Mouse (Mus musculus) CH12.LX (cell line): Measurements from ENCODE around the gene Notch1. TPM values are rescaled to one million over a fixed set of nuclear protein-coding genes. Genes with fewer than 3 reads are reported as not detected.

Source experiments
- DNase-seq: peaks from one replicate; pipeline ENCODE4 v3.0.0-alpha.2; 2013; ENCODE audit errors: extremely low read depth
- H3K27ac ChIP-seq: 2 replicates; pipeline ENCODE4 v1.5.1; 2012; ENCODE audit warnings: low read depth, mild to moderate bottlenecking, control low read depth, moderate library complexity; ENCODE audit not compliant: insufficient read depth
- H3K27me3 ChIP-seq: replicated peaks from 2 replicates; pipeline ENCODE3; 2012; ENCODE audit warnings: inconsistent platforms
- H3K36me3 ChIP-seq, 2 experiments: replicated peaks in 1 of 2; 2 replicates each; pipeline versions ENCODE3 to v1.6.1; 2012; ENCODE audit warnings: inconsistent platforms in 1 of 2, low read length in 1 of 2, mild to moderate bottlenecking in 1 of 2, mixed read lengths in 1 of 2, moderate library complexity in 1 of 2; ENCODE audit not compliant: control insufficient read depth in 1 of 2, insufficient read depth in 1 of 2
- H3K4me1 ChIP-seq, 2 experiments: 2 replicates each; pipeline ENCODE4 v1.6.1; 2012; ENCODE audit warnings: inconsistent platforms in 1 of 2, moderate library complexity in 1 of 2; ENCODE audit not compliant: insufficient read depth in 2 of 2, control insufficient read depth in 1 of 2
- H3K4me2 ChIP-seq: 2 replicates; pipeline ENCODE4 v1.6.1; 2012; ENCODE audit warnings: low read depth, mild to moderate bottlenecking, control low read depth; ENCODE audit not compliant: poor library complexity, insufficient read depth, severe bottlenecking
- H3K4me3 ChIP-seq, 3 experiments: fragments of 150-350 bp in 1 of 3; sonication (generic) in 1 of 3; replicated peaks in 1 of 3; 2 replicates each; pipeline versions ENCODE3 to v1.5.1; 2011 to 2012; ENCODE audit warnings: low read depth in 2 of 3, low read length in 2 of 3, mild to moderate bottlenecking in 2 of 3, moderate library complexity in 2 of 3, control low read depth in 1 of 3, improper control_type of control experiment in 1 of 3, inconsistent platforms in 1 of 3, mixed read lengths in 1 of 3; ENCODE audit not compliant: poor library complexity in 1 of 3
- H3K79me2 ChIP-seq: replicated peaks from 2 replicates; pipeline ENCODE4 v1.6.1; 2012; ENCODE audit warnings: mild to moderate bottlenecking, moderate library complexity; ENCODE audit not compliant: control insufficient read depth, poor library complexity, insufficient read depth, severe bottlenecking; ENCODE audit errors: extremely low read depth
- H3K9ac ChIP-seq: 2 replicates; pipeline ENCODE4 v1.6.1; 2012; ENCODE audit warnings: low read depth, mild to moderate bottlenecking, control low read depth, moderate library complexity; ENCODE audit not compliant: insufficient read depth
- H3K9me3 ChIP-seq: replicated peaks from 2 replicates; pipeline ENCODE3; 2012; ENCODE audit warnings: low read length, inconsistent platforms, mixed read lengths
- CTCF ChIP-seq, 2 experiments: IDR thresholded peaks in 1 of 2; conservative IDR thresholded peaks in 1 of 2; 2 replicates each; pipeline ENCODE4 v1.5.1; 2011 to 2012; ENCODE audit warnings: low read depth in 2 of 2, low read length in 2 of 2, improper control_type of control experiment in 1 of 2, inconsistent platforms in 1 of 2, mild to moderate bottlenecking in 1 of 2, moderate library complexity in 1 of 2
- ELF1 ChIP-seq: IDR thresholded peaks from 2 replicates; pipeline ENCODE4 v1.6.1; 2014; ENCODE audit warnings: low read depth, mild to moderate bottlenecking, inconsistent platforms, low read length, improper control_type of control experiment
- GABPA ChIP-seq: IDR thresholded peaks from 2 replicates; pipeline ENCODE4 v1.6.1; 2012; ENCODE audit warnings: low read depth, low read length, improper control_type of control experiment, inconsistent platforms; ENCODE audit not compliant: insufficient replicate concordance
- KAT2A ChIP-seq: IDR thresholded peaks from 2 replicates; pipeline ENCODE4 v1.6.1; 2012; ENCODE audit warnings: low read length, improper control_type of control experiment, inconsistent platforms; ENCODE audit not compliant: insufficient replicate concordance
- MAFK ChIP-seq: IDR thresholded peaks from 2 replicates; pipeline ENCODE4 v1.6.1; 2011; ENCODE audit warnings: low read length, improper control_type of control experiment; ENCODE audit not compliant: insufficient replicate concordance
- MAX ChIP-seq: IDR thresholded peaks from 2 replicates; pipeline ENCODE4 v1.6.1; 2011; ENCODE audit warnings: low read length, improper control_type of control experiment
- MAZ ChIP-seq: IDR thresholded peaks from 2 replicates; pipeline ENCODE4 v1.6.1; 2012; ENCODE audit warnings: low read depth, mild to moderate bottlenecking, inconsistent platforms, low read length, improper control_type of control experiment, moderate library complexity
- MEF2A ChIP-seq: IDR thresholded peaks from 2 replicates; pipeline ENCODE4 v1.6.1; 2014; ENCODE audit warnings: low read depth, mild to moderate bottlenecking, inconsistent platforms, low read length, improper control_type of control experiment, borderline replicate concordance
- MXI1 ChIP-seq: IDR thresholded peaks from 2 replicates; pipeline ENCODE4 v1.6.1; 2011; ENCODE audit warnings: mild to moderate bottlenecking, low read depth, low read length, improper control_type of control experiment
- MYC ChIP-seq: IDR thresholded peaks from 2 replicates; pipeline ENCODE4 v1.6.1; 2011; ENCODE audit warnings: low read depth, mild to moderate bottlenecking, improper control_type of control experiment, low read length
- NELFE ChIP-seq: IDR thresholded peaks from 2 replicates; pipeline ENCODE4 v1.6.1; 2011; ENCODE audit warnings: low read depth, low read length, improper control_type of control experiment
- NRF1 ChIP-seq: IDR thresholded peaks from 2 replicates; pipeline ENCODE4 v1.6.1; 2014; ENCODE audit warnings: low read depth, mild to moderate bottlenecking, inconsistent platforms, low read length, improper control_type of control experiment, moderate library complexity
- POLR2A ChIP-seq: IDR thresholded peaks from 2 replicates; pipeline ENCODE4 v1.6.1; 2011; ENCODE audit warnings: low read depth, mild to moderate bottlenecking, improper control_type of control experiment, low read length
- POLR2AphosphoS2 ChIP-seq: IDR thresholded peaks from 2 replicates; pipeline ENCODE4 v1.6.1; 2011; ENCODE audit warnings: low read depth, low read length, improper control_type of control experiment
- RAD21 ChIP-seq: IDR thresholded peaks from 2 replicates; pipeline ENCODE4 v1.6.1; 2011; ENCODE audit warnings: low read depth, mild to moderate bottlenecking, low read length, improper control_type of control experiment, moderate library complexity
- RCOR1 ChIP-seq: conservative IDR thresholded peaks from 2 replicates; pipeline ENCODE4 v1.6.1; 2012; ENCODE audit warnings: low read depth, mild to moderate bottlenecking, inconsistent platforms, low read length, improper control_type of control experiment
- SIN3A ChIP-seq: IDR thresholded peaks from 2 replicates; pipeline ENCODE4 v1.6.1; 2012; ENCODE audit warnings: low read length, improper control_type of control experiment, inconsistent platforms
- SMC3 ChIP-seq: IDR thresholded peaks from 2 replicates; pipeline ENCODE4 v1.6.1; 2011; ENCODE audit warnings: low read depth, low read length, improper control_type of control experiment
- ZC3H11A ChIP-seq: IDR thresholded peaks from 2 replicates; pipeline ENCODE4 v1.6.1; 2012; ENCODE audit warnings: low read depth, mild to moderate bottlenecking, inconsistent platforms, low read length, improper control_type of control experiment
- ZMIZ1 ChIP-seq: IDR thresholded peaks from 2 replicates; pipeline ENCODE4 v1.6.1; 2012; ENCODE audit warnings: low read depth, mild to moderate bottlenecking, inconsistent platforms, low read length, improper control_type of control experiment
- dilution Hi-C: fragments of 300-500 bp; cut with MboI; formaldehyde crosslinking; loops from 2 replicates; pipeline ENCODE4 v1.14.3; 2020; ENCODE audit warnings: low sequenced_read_pairs; ENCODE audit not compliant: extremely low pct_unique_long_range_greater_than_20kb, extremely low pct_ligation_motif_present
- in situ Hi-C: fragments of 300-500 bp; cut with MboI; formaldehyde crosslinking; loops from 3 replicates; pipeline ENCODE4 v1.14.3; 2019; ENCODE audit warnings: low sequenced_read_pairs, low pct_ligation_motif_present, low pct_unique_long_range_greater_than_20kb, mixed read lengths
- polyA plus RNA-seq: library from polyadenylated mRNA; unstranded; fragments of >175 nt; gene quantifications from 2 replicates; pipeline ENCODE4 v1.2.1, GENCODE M21; 2012; ENCODE audit warnings: low read depth; ENCODE audit not compliant: insufficient read length
- total RNA-seq, 2 experiments: library from RNA; depleted of rRNA; stranded (reverse); fragments of 300-350 nt in 1 of 2; fragments of >200 nt in 1 of 2; gene quantifications; 2 replicates each; pipeline ENCODE4 v1.2.3; 2012 to 2014

Notch1 gene
- total and polyA plus RNA-seq, 3 experiments, result 0.98 to 13.1 (median 3.8) TPM

DNA sequence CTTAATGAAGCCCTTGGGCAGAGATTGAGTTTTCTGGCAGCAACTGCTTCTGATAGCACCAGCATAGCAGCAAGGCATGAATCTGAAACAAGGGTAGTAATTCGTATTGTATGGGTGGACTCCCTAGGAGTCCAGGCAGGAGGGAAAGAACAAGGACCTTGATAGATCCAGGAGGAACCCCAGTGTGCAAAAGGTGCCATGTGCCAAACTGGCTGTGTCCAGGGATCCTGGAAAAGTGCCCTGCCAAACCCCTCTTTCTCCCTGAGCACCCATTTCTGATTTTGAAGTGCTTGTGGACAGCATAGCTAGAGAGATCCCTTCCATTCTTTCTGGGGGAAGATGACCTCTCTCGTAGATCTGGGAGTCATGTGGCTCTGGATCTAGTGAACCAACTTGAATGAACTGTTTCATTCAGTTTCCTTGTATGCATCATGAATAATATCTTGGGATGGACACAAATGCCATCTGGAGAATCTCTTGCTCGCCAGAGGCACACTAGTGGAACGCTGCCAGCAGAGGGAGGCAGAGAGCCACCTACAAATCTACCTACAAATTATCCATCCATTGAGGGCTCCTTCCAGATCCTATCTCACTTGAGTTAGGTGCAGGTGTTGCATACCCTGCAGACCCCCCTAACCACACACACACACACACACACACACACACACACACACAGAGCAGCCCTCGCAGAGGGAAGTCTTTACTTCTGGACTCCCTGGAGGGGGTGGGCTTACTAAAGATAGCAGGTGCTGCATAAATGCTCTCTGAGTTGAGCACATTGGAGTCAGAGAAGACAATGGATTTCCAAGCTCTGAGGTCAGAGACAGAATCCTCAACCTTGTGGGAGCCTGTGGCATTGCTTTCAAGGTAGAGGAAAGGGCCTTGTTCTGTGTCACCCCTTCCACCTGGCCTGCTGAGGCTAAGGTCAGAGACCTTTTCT is 67.1 kb downstream of the Notch1 start:
- H3K4me2 ChIP-seq, result no peak overlapping the region
- dilution Hi-C loops (no loop called here), in situ Hi-C loops (loop anchor here (5.0 kb wide), 2 partner anchors 48 to 98 kb away; no protein-coding TSS in a partner anchor)
- peaks cover 9 to 21% of the 10 kb centered on the region in 2 experiments for H3K4me1 ChIP-seq
- no peak overlapping the region for H3K9ac ChIP-seq
- no peaks in the 10 kb centered on the region for H3K9me3 ChIP-seq
- TF ChIP-seq ELF1, result peak; percentile 18; the same call in 1 of the 2 replicates
- peak; percentile 25; the same call in 1 of the 2 replicates for TF ChIP-seq RCOR1
- TF ChIP-seq NELFE, result 0 out of 2 replicates have a peak, but pooled peaks have one; percentile 39
- TF ChIP-seq CTCF (conservative IDR thresholded peaks at IDR 0.05 in 1 of 2, IDR thresholded peaks at IDR 0.05 in 1 of 2; ENCODE audit: low read depth in 2 of 2, low read length in 2 of 2), result peak; percentile 88 to 97
- peak; percentile 51; the same call in 1 of the 2 replicates for TF ChIP-seq MYC
- TF ChIP-seq MEF2A, result 0 out of 2 replicates have a peak, but pooled peaks have one; percentile 37
- peak; percentile 100 for TF ChIP-seq SMC3
- no peak for TF ChIP-seq GABPA
- no peak for TF ChIP-seq MAFK
- TF ChIP-seq ZMIZ1, result no peak
- TF ChIP-seq RAD21, result peak; percentile 97
- TF ChIP-seq SIN3A, result 0 out of 2 replicates have a peak, but pooled peaks have one; percentile 28
- peak; percentile 99 for TF ChIP-seq ZC3H11A
- H3K27ac ChIP-seq, result no peak overlapping the region
- H3K36me3 ChIP-seq, result peaks cover 0 to 27% of the 10 kb centered on the region in 2 experiments
- DNase-seq, result peak; percentile 70
- no peaks in the 10 kb centered on the region for H3K27me3 ChIP-seq
- no peak overlapping the region for H3K4me3 ChIP-seq
- H3K79me2 ChIP-seq, result peaks cover 5% of the 10 kb centered on the region

DNA sequence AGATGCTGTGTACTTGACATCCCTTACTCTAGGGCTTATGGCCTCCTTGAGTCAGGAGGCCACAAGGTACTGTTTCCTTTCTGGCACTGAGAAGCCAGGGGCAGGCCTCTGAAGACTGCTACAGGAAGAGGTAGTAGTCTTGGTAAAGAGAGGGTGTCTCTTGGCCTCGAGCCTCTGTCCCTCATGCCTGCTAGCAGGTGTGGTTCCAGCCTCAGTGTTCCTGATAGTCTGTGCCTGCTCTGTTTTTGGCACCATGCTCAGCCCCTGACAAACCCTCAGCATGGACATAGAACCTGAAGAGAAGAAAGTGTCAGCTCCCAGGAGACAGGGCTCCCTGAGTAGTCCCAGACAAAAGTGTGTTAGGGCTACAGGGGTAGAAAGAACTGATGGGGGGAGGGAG is 69.0 kb downstream of the Notch1 start:
- in situ Hi-C loops, result no loop called here
- Histone ChIP-seq H3K4me2 (no peak overlapping the region), H3K4me3 (no peak overlapping the region), H3K9ac (no peak overlapping the region), H3K79me2 (peaks cover 21% of the 10 kb centered on the region), H3K27ac (no peak overlapping the region), H3K4me1 (peaks cover 9 to 38% of the 10 kb centered on the region in 2 experiments), H3K36me3 (peaks cover 0 to 22% of the 10 kb centered on the region in 2 experiments), H3K9me3 (no peaks in the 10 kb centered on the region), H3K27me3 (no peaks in the 10 kb centered on the region)
- dilution Hi-C loops, result no loop called here
- no peak for DNase-seq
- TF ChIP-seq MAZ (no peak), MXI1 (no peak), NRF1 (no peak), MYC (no peak), NELFE (no peak), KAT2A (no peak), RCOR1 (no peak), ZMIZ1 (no peak), SIN3A (no peak), POLR2A (no peak), POLR2AphosphoS2 (no peak), RAD21 (no peak), MAX (no peak), ELF1 (no peak), MAFK (no peak)
